Mouse (Mus musculus): Measurements from ENCODE around the gene Gramd4.

Gene Gramd4

DNA sequence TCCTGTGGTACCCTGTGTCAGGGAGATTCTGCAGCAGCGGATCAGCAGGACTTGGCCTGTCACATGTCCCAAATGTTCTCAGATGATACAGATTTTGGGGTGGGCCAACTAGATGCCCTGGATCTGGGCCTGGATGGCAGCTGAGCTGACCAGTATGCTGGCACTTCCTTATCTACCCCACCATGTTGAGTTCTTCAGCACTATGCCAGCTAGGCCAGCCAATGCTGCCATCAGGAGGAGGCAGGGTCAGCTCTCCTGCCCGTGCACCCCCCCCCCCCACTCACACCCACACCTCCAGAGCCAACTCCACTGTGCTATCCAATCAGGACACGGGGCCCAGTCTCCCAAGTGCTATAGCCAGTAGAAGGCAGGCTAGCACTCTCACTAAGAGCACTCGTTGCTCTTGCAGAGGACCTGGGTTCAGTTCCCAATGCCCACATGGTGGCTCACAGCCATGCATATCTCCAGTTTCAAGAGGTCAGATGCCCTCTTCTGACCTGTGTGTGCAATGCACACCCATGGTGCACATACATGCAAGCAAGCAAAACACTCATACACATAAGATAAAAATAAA lies 7.2 kb upstream of the Gramd4 start:
- in situ Hi-C loops (cut with MboI; ENCODE audit: low sequenced_read_pairs) = no loop called here

DNA sequence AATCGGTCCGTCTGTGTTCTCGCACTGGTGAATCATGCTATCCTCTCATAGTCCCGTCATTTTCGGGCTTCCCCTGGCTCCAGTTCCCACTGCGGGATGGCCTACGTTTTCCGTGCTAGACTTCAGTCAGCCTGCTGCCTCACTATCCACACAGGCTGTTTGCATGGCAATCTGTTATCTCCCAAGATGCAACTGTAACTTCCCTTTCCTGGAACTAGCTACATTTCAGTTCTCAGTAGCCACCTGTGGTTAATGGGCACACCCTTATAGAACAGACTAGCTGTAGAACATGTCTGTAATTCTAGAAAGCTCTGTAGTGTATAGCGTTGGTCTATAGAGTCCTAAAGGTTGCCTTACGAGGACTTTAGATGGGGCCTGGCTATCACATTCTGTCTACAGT lies 6.3 kb upstream of the Gramd4 start:
- in situ Hi-C loops (cut with MboI; ENCODE audit: low sequenced_read_pairs) = no loop called here

DNA sequence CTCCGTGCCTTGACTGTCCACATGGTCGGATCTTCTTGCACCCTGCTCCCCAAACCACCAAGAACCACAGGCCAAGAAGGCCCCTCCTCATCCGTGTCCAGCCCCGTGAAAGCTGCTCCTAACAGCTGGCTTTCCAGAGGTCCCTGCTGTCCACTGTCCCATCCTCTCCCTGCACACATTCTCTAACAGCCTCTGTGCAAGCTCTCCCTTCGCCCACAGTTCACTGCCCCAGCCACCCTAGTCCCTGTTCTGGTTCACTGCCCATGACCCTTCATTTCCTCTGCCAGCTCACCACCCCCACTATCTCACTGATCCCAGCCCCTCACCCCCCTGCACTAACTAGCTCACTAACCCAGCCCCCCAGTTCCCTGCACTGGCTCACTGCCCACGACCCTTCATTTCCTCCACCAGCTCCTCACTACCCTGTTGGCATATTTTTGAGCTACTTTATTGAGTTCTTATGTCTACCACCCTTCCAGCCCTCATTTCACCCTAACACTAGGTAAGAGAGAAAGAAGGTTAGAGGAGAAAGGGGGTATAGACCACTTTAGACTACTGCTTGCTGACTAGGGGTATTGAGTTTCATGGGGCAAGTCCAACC lies 5.5 kb upstream of the Gramd4 start:
- in situ Hi-C loops (cut with MboI; ENCODE audit: low sequenced_read_pairs) = no loop called here

DNA sequence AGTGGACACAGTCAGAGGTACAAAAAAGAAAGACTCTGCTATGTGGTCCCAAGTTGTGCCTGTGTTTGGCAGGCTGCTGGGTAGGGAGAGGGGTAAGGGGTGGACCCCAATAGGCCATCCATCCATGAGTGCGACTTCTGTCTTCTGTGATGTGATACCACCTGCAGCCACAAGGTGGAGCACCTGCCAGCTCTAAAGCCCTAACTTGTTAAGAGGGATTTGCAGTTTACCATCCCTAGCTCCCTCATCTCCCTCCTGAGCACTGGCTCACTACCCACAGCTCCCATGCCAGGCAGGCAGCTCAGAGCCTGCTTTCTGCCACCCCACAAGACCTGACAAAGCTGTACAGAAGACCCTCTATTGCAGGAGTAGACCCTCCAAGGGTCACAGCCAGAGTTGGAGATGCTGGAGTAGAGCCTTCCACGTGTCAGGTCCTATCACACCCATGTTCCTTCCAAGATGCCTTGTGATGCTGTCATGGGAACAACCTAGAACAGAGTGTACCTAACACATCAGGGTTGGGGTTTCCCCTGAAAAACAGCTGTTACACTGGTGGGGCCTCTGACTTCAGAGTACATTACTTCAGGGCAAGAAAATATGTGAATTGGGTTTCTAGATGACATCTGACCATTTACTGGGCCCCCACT lies 3.5 kb upstream of the Gramd4 start:
- in situ Hi-C loops (cut with MboI; ENCODE audit: low sequenced_read_pairs) = no loop called here

DNA sequence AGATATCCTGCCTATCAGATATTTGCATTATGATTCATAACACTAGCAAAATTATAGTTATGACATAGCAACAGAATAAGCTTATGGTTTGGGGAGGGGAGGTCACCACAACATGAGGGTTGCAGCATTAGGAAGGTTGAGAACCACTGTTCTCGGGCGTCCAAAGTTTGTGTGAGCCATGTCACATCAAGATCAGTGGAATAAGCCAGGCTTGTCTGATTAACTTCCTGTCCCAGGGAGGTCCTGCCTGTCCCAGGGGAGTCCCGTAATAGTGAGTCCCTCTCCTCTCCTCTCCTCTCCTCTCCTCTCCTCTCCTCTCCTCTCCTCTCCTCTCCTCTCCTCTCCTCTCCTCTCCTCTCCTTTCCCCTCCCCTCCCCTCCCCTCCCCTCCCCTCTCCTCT lies 2.6 kb upstream of the Gramd4 start:
- in situ Hi-C loops (cut with MboI; ENCODE audit: low sequenced_read_pairs) = loop anchor here (5.0 kb wide), 1 partner anchor 72 kb away; no protein-coding TSS in a partner anchor

DNA sequence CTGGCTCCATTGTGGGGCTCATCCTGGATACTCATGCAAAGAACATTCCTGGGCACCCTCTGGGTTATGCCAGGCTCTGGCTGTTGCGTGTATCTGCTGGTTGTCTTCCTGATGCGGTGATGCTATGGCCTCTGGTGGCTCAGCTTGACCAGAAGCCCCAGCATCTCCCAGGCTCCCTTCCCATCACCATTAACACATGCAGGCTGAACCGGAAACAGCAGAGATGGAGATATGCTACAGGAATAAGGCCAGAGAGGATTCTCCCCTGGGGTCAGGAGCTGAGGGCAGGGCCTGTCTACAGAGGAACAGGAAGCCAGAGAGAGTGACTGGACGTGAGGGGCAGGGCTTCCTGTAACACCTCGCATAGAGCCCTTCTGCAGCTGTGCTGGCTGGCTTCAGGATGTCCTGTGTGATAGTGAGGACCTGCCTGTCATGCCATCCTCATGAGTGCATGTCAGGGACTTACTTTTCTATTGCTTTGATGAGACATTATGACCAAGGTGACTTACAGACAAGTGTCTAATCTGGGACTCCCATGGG lies 1.2 kb upstream of the Gramd4 start:
- in situ Hi-C loops (cut with MboI; ENCODE audit: low sequenced_read_pairs) = loop anchor here (5.0 kb wide), 1 partner anchor 71 kb away; no protein-coding TSS in a partner anchor

DNA sequence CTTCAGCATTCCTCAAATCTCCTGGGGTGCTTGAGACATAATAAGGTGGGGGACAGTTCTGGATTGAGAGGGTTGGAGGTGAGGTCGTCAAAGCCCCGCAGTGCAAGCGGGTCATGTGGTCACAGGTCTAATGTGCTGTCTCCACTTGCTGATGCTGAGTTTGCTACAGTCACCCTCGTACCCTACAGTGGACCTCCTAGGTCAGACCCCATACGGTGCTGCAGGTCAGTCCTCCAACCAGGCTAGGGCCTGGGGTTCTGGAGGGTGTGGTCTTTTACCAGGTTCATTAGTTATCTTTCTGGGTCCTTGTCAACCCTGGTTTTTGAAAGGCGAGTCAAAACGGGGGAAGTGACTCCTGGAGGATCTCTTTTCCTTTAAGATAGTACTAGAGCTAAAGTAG lies 413 bp downstream of the Gramd4 start:
- in situ Hi-C loops (cut with MboI; ENCODE audit: low sequenced_read_pairs) = loop anchor here (5.0 kb wide), 1 partner anchor 69 kb away; no protein-coding TSS in a partner anchor

DNA sequence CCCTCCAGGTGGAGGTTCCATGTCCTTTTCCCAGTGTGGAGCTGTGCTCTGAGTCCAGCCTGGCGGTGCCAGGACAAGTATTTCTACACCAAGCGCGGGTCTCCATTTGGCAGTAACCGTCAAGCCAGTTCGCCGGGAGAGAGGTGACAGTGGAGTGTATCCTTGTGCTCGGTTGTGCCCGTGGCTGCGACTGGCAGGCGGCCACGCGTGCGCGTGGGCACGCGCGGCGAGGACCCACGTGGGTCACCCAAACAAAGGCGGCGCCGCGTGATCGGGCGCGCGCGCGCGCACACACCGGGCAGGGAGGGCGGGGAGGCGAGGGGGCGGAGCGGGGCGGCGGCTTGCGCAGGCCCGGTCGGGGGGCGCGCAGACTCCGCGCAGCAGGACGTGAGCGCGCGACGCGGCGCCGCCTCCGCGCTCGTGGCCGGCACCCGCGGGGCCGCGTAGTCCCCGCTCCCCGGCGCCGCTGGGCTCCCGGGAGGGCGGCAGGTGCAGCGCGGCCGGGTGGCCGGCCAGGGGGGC lies 960 bp downstream of the Gramd4 start:
- in situ Hi-C loops (cut with MboI; ENCODE audit: low sequenced_read_pairs) = loop anchor here (5.0 kb wide), 1 partner anchor 69 kb away; no protein-coding TSS in a partner anchor

DNA sequence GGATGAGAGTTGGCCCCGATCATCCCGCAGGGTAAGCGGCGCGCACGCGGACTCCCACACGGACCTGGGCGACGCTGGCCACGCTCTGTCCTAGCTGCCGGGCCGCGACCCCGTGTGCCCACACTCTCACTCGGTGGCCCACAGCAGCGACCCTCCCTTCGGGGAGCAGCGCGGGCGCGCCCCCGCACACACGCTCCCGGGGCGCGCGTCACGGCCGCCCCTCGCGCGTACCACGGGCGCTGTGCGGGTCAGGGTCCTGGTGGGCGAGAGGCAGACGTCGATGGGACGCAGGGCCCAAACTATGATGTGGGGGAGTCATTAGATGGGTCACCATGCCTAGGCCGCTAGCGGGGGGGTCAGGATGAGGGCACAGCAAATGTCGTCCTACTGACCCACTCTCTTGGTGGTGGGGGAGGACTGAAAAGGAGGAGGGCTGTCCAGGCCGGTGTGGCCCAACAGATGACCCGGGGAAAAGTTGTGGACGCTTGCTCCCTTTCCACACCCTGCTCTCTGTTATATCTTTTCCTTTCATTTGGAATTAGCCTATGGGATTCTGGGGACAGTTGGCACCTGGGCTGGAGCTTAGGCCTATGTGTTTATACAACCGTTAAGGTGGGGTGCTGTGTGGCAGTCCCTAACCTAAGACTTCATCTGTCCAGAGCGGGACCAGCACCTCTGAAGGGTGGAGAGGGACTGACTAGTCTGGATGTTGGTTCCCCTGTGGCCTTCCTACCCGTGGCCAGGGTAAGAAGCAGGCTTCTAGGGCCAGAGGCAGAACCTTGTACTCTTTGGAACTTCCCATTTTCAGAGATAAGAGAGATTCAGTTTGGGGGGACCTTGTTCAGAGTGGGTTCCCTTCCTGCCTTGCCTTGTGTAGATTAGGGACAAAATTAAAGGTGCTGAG lies 1.7 kb downstream of the Gramd4 start:
- in situ Hi-C loops (cut with MboI; ENCODE audit: low sequenced_read_pairs) = loop anchor here (5.0 kb wide), 1 partner anchor 68 kb away; no protein-coding TSS in a partner anchor

DNA sequence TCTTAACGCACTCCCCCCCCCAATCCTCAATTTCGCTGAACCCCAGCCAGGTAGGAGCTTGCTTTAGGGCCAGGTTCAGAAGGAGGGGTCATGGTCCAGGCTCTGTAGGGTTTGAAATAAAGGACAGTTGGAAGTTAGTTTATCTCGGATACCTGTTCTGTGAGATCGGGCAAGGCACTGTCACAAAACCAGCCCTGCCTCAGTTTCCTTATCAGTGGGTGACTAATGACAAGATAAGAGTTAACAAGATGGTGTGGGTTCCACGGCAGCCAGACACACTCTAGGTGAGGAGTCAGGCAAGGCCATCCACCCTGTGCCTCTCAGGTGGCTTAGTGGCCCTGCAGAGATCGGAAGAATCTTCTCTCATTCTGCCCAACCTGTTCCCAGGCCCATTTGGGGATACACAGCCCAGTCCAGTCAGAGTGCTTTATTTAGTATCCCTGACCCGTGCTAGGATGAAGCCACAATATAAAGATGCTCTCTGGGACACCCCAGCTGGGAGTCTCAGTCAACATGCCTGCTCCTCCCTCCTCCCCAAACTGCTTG lies 2.4 kb downstream of the Gramd4 start:
- in situ Hi-C loops (cut with MboI; ENCODE audit: low sequenced_read_pairs) = loop anchor here (5.0 kb wide), 1 partner anchor 67 kb away; no protein-coding TSS in a partner anchor

DNA sequence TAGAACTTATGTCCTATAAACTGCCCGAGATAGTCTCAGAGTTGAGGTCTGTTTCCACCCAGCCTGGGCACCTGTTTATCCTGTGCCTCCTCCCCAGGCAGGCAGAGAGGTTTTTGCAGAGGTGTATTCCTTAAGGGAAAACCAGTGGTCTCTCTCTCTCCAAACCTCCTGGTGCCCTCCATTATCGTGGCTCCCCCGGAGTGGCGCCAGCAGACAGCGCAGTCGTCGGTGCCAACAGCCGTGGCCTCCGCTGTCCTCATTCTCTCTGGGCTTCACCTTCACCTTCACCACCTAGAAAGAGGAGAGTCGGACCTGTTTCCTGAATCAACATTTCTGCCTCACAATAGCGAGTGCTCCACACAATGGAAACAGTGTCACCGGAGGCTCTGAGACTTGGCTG lies 3.1 kb downstream of the Gramd4 start:
- in situ Hi-C loops (cut with MboI; ENCODE audit: low sequenced_read_pairs) = no loop called here

DNA sequence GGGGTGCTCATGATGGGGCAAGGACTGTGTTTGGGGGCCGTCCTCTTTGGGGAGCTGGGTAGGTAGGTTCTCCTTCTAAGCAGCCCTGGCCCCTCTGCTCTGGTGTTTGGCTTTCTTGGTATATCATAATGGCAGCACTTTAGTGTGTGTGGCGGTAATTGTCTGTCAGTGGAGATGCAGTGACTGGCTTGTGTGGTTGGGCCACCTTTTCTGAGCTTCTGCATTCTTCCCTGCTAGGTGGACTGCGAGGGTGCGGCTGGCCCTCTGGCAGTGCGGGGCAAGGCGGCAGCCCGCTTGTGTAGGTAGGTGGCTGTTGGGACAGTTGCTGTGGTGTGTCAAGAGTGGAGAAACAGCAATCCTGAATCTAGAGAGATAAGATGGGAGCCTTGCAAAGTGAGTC lies 3.7 kb downstream of the Gramd4 start:
- in situ Hi-C loops (cut with MboI; ENCODE audit: low sequenced_read_pairs) = no loop called here

DNA sequence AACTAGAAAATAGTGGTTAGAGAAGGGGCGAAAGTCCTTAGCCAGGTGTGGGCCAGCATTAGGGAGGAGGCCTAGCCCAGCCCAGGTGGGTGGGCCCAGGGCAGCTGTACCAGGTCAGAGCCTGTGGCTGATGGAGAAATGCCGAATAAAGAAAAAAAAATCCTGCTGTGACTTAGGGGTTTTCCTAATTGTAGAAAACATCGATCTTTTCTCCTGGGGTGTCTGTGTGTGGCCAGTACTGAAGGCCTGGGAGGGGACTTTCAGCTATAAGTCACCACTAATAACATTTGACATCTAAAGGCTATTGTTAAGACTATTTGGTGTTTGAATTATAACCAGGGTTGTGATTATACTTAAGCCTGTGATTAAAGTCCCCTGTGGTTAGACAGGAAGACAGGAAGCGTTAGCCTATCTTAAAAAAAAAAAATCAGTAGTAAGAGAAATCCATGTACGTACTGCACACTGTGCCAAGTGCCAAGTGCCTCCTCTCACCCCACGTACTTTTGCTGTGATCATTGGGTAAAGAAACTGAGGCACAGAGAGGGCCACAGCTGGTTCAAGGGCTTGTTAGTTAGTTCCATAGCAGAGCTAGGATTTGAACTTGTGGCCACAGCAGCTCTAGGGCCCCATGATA lies 4.5 kb downstream of the Gramd4 start:
- in situ Hi-C loops (cut with MboI; ENCODE audit: low sequenced_read_pairs) = no loop called here

DNA sequence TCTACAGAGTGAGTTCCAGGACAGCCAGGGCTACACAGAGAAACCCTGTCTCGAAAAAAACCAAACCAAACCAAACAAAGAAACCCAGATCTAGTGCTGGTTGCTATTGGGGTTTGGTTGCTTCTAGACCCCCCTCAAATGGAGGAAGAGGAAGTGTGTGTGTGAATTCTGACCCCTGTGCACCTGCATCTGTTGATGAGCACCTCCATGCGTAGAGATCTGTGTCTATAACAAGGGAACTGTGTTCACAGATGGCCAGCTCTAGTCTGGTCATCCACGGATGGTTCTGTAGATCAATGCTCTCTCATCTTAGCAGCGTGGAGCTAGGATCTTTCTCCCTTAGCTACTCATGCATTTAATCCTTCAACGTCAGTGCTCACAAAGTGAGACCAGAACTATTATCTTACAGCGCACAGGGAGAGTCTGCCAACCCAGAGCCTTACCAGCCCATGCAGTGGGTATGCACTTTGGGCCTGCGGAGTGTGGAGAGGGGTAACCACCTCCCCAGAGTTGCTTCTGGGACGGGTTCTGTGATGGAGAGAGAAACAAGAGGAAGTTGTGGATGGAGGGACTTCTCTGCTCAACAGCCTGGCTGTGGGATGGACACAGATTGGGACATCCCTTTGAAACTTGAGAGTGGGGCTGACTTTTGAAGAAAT lies 6.8 kb downstream of the Gramd4 start:
- in situ Hi-C loops (cut with MboI; ENCODE audit: low sequenced_read_pairs) = no loop called here

DNA sequence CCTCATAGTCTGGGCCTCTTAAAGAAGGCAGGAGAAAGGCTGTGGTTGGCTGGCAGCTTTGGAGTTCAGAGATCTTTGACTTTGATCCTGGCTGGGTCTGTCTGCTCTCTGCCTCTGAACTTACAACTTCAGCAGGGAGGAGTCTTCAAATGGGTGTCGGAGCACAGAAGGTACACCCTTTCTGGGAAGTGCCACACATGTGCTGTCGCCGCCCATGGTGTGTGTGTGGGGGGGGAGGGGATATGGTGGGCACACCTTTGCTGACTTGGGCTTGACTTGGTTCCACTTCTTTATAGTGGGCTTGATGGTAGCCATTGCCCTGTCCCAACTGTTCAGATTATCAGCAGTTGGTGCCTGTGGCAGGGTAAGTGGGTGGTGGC lies 7.3 kb downstream of the Gramd4 start:
- in situ Hi-C loops (cut with MboI; ENCODE audit: low sequenced_read_pairs) = no loop called here

DNA sequence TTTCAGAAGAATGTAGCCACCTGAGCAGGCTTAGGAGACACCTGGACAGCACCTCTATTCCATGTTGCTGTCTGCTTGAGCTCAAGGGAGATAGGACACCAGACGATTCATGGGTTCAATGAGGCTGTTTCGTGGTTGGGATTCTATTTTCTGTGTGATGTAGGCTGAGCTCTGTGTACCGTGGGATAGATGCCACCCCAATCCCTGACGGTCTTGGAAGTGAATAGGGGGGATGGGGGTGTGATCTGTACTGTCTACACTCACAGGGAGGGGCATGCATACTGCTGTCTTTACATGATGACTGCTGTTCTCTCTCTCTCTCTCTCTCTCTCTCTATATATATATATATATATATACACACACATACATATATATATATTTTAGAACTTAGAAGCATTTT lies 7.9 kb downstream of the Gramd4 start:
- in situ Hi-C loops (cut with MboI; ENCODE audit: low sequenced_read_pairs) = no loop called here

DNA sequence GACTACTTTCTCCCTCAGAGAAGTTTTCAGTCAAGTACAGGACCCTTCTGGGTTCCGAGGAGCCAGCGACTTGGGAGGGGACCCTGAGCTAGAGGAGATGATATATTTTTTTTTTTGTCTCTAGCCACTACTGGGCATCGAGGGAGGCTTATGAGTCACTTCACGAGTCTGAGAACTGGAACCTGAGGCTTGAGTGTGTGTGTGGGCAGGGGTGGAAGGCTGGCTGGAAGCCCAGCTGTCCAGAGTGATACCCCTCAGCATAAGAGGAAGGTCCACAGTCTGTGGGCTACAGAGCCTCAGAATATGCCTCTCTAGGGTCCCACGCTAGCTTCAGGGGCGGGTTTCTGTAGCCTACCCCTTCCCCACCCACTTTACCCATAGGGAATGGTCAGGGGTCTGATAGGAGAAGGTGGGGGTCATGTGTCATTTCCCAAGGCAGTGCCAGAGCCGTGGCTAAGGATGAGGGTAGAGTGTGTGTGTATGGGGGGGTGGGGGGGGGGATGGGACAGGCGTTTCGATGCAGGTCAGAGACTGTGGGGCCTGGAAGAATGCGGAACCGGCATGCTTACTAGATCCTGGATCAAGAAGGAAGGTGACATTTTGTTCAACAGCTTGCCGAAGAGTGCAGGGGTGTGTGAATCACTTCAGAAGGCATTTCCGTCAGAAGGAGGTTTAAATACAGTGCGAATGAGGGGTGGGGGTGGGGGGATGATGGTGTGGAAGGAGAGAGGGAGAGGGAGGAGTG lies 9.5 kb downstream of the Gramd4 start:
- in situ Hi-C loops (cut with MboI; ENCODE audit: low sequenced_read_pairs) = no loop called here

DNA sequence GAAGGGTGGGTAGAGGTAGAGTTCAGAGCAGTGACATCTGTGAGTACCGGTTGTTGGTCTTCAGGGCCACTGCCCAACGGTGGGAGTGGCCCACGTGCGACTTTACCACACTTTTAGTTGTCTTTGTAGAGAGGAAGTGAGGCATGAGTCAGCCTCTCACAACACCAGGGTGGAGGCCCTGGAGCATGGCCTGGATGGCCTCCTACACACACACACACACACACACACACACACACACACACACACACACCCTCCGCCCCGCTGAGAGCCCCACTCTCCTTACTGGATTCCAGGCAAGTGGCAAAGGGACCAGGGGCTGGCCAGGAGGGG lies 10.1 kb downstream of the Gramd4 start:
- in situ Hi-C loops (cut with MboI; ENCODE audit: low sequenced_read_pairs) = no loop called here

DNA sequence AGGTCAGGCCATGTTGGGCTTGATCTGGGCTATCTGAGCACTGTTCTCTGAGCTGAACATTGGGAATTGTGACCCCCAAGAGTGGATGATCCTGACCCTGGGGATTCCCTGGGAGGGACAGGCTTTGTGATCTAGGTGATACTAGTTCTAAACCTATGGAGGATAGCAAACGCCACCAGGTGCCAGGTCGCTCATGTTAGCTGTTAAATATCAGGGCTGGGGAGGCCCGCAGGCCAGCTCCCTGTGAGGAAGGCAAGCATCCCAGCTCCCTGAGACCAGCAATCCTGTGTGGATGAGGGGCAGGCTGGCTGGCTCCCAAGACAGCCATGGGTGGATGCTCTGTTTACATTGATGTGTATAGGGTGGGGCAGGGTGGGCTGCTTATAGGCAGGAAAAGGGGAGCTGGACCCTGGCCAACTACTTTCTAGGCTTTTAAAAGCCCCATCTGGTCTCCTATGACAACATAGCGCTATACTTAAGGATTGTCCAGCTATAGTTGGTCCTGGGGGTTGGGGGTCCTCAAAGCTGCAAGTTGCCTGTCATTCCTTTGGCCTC lies 10.5 kb downstream of the Gramd4 start:
- in situ Hi-C loops (cut with MboI; ENCODE audit: low sequenced_read_pairs) = no loop called here

Data from CH12F3 (cell line).